Mouse (Mus musculus) natural killer cell, adult 2 months (primary cell): ENCODE data around the gene Ndufs7.

Source experiments
- DNase-seq, 2 experiments: peaks; one replicate each; pipeline ENCODE4 v3.0.0; 2022; ENCODE audit warnings: low spot score in 2 of 2

The Ndufs7 gene

GRCm38 (mm10) chr10:80262169-80262568 is 13.2 kb downstream of the Ndufs7 start:
- no peak for DNase-seq

- DNase-seq, result no peak
These were observed 13.9 kb downstream of the Ndufs7 start for GRCm38 (mm10) chr10:80262776-80263365.

GRCm38 (mm10) chr10:80264341-80265148 is 15.6 kb downstream of the Ndufs7 start:
- DNase-seq, result peak; percentile 97

- DNase-seq, result no peak
These were observed 16.2 kb downstream of the Ndufs7 start for GRCm38 (mm10) chr10:80265149-80265486.

GRCm38 (mm10) chr10:80270099-80270498 is 21.2 kb downstream of the Ndufs7 start:
- DNase-seq, result no peak

- DNase-seq, result no peak
These were observed 21.8 kb downstream of the Ndufs7 start for GRCm38 (mm10) chr10:80270734-80271181.

GRCm38 (mm10) chr10:80271186-80271843 is 22.4 kb downstream of the Ndufs7 start:
- DNase-seq, result peak in 1 of 2 experiments; percentile 36

GRCm38 (mm10) chr10:80271870-80272585 is 23.1 kb downstream of the Ndufs7 start:
- no peak for DNase-seq

- no peak for DNase-seq
These were observed 24.9 kb downstream of the Ndufs7 start for GRCm38 (mm10) chr10:80273847-80274246.

- DNase-seq, result no peak
These were observed 27.3 kb downstream of the Ndufs7 start for GRCm38 (mm10) chr10:80276238-80276637.

GRCm38 (mm10) chr10:80278390-80278789 is 29.5 kb downstream of the Ndufs7 start:
- DNase-seq, result no peak

GRCm38 (mm10) chr10:80279273-80279672 is 30.4 kb downstream of the Ndufs7 start:
- DNase-seq, result no peak

- DNase-seq, result no peak
These were observed 32.4 kb downstream of the Ndufs7 start for GRCm38 (mm10) chr10:80281304-80281703.

GRCm38 (mm10) chr10:80281921-80282371 is 33.0 kb downstream of the Ndufs7 start:
- no peak for DNase-seq

GRCm38 (mm10) chr10:80282481-80283441 is 33.8 kb downstream of the Ndufs7 start:
- DNase-seq, result no peak

GRCm38 (mm10) chr10:80285222-80286070 is 36.5 kb downstream of the Ndufs7 start:
- no peak for DNase-seq

- DNase-seq, result no peak
These were observed 39.2 kb downstream of the Ndufs7 start for GRCm38 (mm10) chr10:80288097-80288496.

- no peak for DNase-seq
These were observed 39.7 kb downstream of the Ndufs7 start for GRCm38 (mm10) chr10:80288657-80289056.

- DNase-seq, result peak; percentile 92 to 95
These were observed 43.6 kb downstream of the Ndufs7 start, which contains the start of gene Rps15 for GRCm38 (mm10) chr10:80292251-80293146. Rps15 (plus strand) TSS chr10:80292453.
